Mouse (Mus musculus) stomach, postnatal 0 days (tissue): Measurements from ENCODE around the gene Cdh15. TPM values are rescaled to one million over a fixed set of nuclear protein-coding genes. Genes with fewer than 3 reads are reported as not detected.

Experiments used
- ATAC-seq: fragments of 200-750 bp; cut with Nextera tagmentation; 2 replicates; pipeline ENCODE4 v1.8.0; 2017; ENCODE audit not compliant: low FRiP score, low TSS enrichment
- DNase-seq: peaks from one replicate; pipeline ENCODE4 v3.0.0-alpha.2; 2016; ENCODE audit warnings: low spot score
- H3K27ac ChIP-seq: fragments of 300-500 bp; sonication (generic); replicated peaks from 2 replicates; pipeline ENCODE4 v1.5.1; 2014; ENCODE audit warnings: mild to moderate bottlenecking, control low read depth
- H3K27me3 ChIP-seq: fragments of 300-500 bp; sonication (generic); 2 replicates; pipeline ENCODE4 v1.6.1; 2014; ENCODE audit warnings: low read length; ENCODE audit not compliant: control insufficient read depth, insufficient read depth
- H3K36me3 ChIP-seq: fragments of 300-500 bp; sonication (generic); 2 replicates; pipeline ENCODE4 v1.6.1; 2014; ENCODE audit warnings: low read length, mixed read lengths; ENCODE audit not compliant: control insufficient read depth, insufficient read depth
- H3K4me1 ChIP-seq: fragments of 300-500 bp; sonication (generic); replicated peaks from 2 replicates; pipeline ENCODE4 v1.6.1; 2014; ENCODE audit warnings: antibody characterized with exemption; ENCODE audit not compliant: control insufficient read depth, insufficient read depth
- H3K4me2 ChIP-seq: fragments of 300-500 bp; sonication (generic); replicated peaks from 2 replicates; pipeline ENCODE4 v1.6.1; 2014; ENCODE audit warnings: low read depth, mild to moderate bottlenecking, control low read depth, moderate library complexity
- H3K4me3 ChIP-seq: fragments of 300-500 bp; sonication (generic); 2 replicates; pipeline ENCODE4 v1.5.1; 2014; ENCODE audit warnings: low read depth, low read length, control low read depth
- H3K9ac ChIP-seq: fragments of 300-500 bp; sonication (generic); 2 replicates; pipeline ENCODE4 v1.6.1; 2014; ENCODE audit warnings: mild to moderate bottlenecking, low read length, control low read depth, mixed read lengths
- H3K9me3 ChIP-seq: fragments of 300-500 bp; sonication (generic); 2 replicates; pipeline ENCODE4 v1.6.1; 2016; ENCODE audit warnings: low read length; ENCODE audit not compliant: control insufficient read depth
- CTCF ChIP-seq: IDR thresholded peaks from 2 replicates; pipeline ENCODE4 v1.5.1; 2016; ENCODE audit warnings: antibody characterized with exemption, low read depth, mild to moderate bottlenecking, moderate library complexity
- EP300 ChIP-seq: optimal IDR thresholded peaks from 2 replicates; pipeline ENCODE3; 2016; ENCODE audit warnings: antibody characterized with exemption
- WGBS: fragments of 180-500 bp; shearing (Covaris S2); extraction: QIAGEN DNeasy Blood & Tissue Kit; methylation state at CpG from one replicate; pipeline ENCODE4 v1.1.7; 2014; 5-methylcytosine and 5-hydroxymethylcytosine counted together
- polyA plus RNA-seq: library from polyadenylated mRNA; unstranded; fragments of >200 nt; fragmentation: Nextera tagmentation; extraction: Ambion mirVana; gene quantifications from 2 replicates; pipeline ENCODE4 v1.2.1, GENCODE M21; 2015

The Cdh15 gene
- polyA plus RNA-seq, 1 experiment from 2014 or later, result 0.23 TPM

GRCm38 (mm10) chr8:122810376-122810775, 37.4 kb upstream of the Cdh15 start:
- peaks cover 6% of the 10 kb centered on the region; the same call in 1 of the 2 replicates for H3K36me3 ChIP-seq
- 67% methylated on average over 8 of the region's 8 CpGs for WGBS
- no peak for ATAC-seq

GRCm38 (mm10) chr8:122811870-122812494, 35.8 kb upstream of the Cdh15 start:
- no peaks in the 10 kb centered on the region for H3K4me1 ChIP-seq
- DNase-seq (no peak), ATAC-seq (no peak; the same call in 1 of the 2 replicates)
- H3K36me3 ChIP-seq, result peaks cover 6% of the 10 kb centered on the region; the same call in 1 of the 2 replicates
- WGBS, result 57% methylated on average over 16 of the region's 16 CpGs
- TF ChIP-seq CTCF (no peak), EP300 (no peak)
- H3K4me2 ChIP-seq, result no peak overlapping the region
- no peaks in the 10 kb centered on the region for H3K27me3 ChIP-seq
- H3K9ac ChIP-seq, result no peak overlapping the region
- no peaks in the 10 kb centered on the region for H3K9me3 ChIP-seq
- H3K27ac ChIP-seq, result no peak overlapping the region
- H3K4me3 ChIP-seq, result no peak overlapping the region

More at GRCm38 (mm10) chr8:122810376-122810775, 37.4 kb upstream of the Cdh15 start:
- H3K9me3 ChIP-seq, result no peaks in the 10 kb centered on the region
- H3K27ac ChIP-seq, result no peak overlapping the region
- H3K27me3 ChIP-seq, result no peaks in the 10 kb centered on the region
- H3K4me2 ChIP-seq, result no peak overlapping the region
- no peak overlapping the region for H3K4me3 ChIP-seq
- no peak overlapping the region for H3K9ac ChIP-seq
- no peak for TF ChIP-seq EP300
- no peak for TF ChIP-seq CTCF
- no peaks in the 10 kb centered on the region for H3K4me1 ChIP-seq
- no peak for DNase-seq

- H3K9ac ChIP-seq, result no peak overlapping the region
- 77% methylated on average over 14 of the region's 14 CpGs for WGBS
- no peaks in the 10 kb centered on the region for H3K9me3 ChIP-seq
- no peaks in the 10 kb centered on the region for H3K4me1 ChIP-seq
- no peak for ATAC-seq
- no peaks in the 10 kb centered on the region for H3K27me3 ChIP-seq
- H3K27ac ChIP-seq, result no peak overlapping the region
- no peak for DNase-seq
- no peak overlapping the region for H3K4me2 ChIP-seq
- TF ChIP-seq EP300 (no peak), CTCF (peak; percentile 56)
- peaks cover 6% of the 10 kb centered on the region; the same call in 1 of the 2 replicates for H3K36me3 ChIP-seq
- H3K4me3 ChIP-seq, result no peak overlapping the region
These were observed 35.0 kb upstream of the Cdh15 start for GRCm38 (mm10) chr8:122812610-122813250.

- no peaks in the 10 kb centered on the region for H3K27me3 ChIP-seq
- DNase-seq, result no peak
- H3K4me2 ChIP-seq, result no peak overlapping the region
- no peak overlapping the region for H3K27ac ChIP-seq
- H3K36me3 ChIP-seq, result peaks cover 6% of the 10 kb centered on the region; the same call in 1 of the 2 replicates
- no peak overlapping the region for H3K4me3 ChIP-seq
- no peak overlapping the region for H3K9ac ChIP-seq
- no peak for ATAC-seq
- H3K9me3 ChIP-seq, result no peaks in the 10 kb centered on the region
- 56% methylated on average over 7 of the region's 7 CpGs for WGBS
- H3K4me1 ChIP-seq, result no peaks in the 10 kb centered on the region
- TF ChIP-seq EP300 (no peak), CTCF (no peak)
These were observed 33.2 kb upstream of the Cdh15 start for GRCm38 (mm10) chr8:122814608-122815007.

DNA sequence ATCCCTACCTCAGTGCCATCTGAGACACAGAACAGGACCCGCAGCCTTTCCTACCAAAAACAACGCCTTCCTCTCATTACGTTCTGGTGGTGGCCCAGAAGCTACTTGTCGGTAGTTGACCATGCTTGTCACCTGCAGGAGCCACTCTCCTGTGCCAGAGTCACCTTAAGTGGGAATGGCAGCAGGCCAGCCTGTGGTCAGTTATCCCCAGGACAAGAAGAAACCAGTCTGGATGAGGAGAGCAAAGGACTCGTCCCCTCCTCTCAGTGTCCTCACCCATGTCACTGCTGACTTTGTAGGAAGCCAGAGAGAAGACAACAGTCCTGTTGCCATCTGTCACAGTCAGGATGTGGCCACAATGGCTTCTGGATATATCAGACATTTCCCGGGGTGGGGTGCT, 30.8 kb upstream of the Cdh15 start:
- H3K36me3 ChIP-seq, result peaks cover 6% of the 10 kb centered on the region; the same call in 1 of the 2 replicates
- no peaks in the 10 kb centered on the region for H3K4me1 ChIP-seq
- WGBS, result 91% methylated on average over 6 of the region's 6 CpGs
- ATAC-seq (no peak), DNase-seq (no peak)
- no peak for TF ChIP-seq CTCF
- no peak for TF ChIP-seq EP300
- no peak overlapping the region for H3K4me2 ChIP-seq
- no peaks in the 10 kb centered on the region for H3K9me3 ChIP-seq
- no peak overlapping the region for H3K9ac ChIP-seq
- no peak overlapping the region for H3K4me3 ChIP-seq
- no peak overlapping the region for H3K27ac ChIP-seq
- no peaks in the 10 kb centered on the region for H3K27me3 ChIP-seq
